Mouse (Mus musculus) ovary, postnatal 36 days (tissue): ENCODE data around the gene Mapk3.

ENCODE experiments used
- DNase-seq: peaks from one replicate; pipeline ENCODE4 v3.0.0; 2022; ENCODE audit warnings: low spot score, mixed read lengths

Mapk3 gene

DNA sequence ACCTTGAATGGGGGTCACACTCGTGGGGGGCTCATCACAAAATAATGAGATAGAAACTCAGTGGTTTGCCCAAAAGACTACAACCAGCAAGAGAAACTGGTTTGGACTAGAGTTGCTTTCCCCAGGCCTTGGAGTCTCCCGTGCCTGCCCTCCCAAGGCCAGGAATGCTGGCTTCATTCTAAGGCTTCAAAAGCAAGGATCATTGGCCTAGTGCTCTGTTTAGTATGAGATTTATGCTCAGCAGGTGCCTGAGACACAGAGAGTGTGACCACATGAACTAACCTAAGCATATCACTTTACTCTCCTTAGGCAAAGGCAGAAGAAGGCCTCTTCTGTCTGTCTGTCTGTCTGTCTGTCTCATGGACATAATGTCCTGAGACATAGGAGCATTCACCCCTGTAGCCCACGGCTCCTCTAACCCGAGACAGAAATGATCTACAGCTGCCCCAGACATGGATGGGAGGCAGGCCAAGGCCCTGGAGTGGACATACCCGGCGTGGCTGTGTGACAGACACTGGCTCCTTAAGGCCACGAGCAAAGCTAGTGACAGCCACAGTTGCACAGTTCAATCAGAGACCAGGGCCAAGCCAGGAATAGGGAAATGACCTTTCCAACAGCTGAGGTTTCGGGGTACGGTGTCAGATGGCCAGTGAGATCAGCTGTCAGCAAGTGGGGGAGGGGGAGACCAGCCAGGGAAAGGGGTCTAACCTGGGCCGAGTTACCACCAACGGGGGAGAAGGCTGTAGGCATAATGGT is 42.9 kb downstream of the Mapk3 start:
- DNase-seq = no peak

DNA sequence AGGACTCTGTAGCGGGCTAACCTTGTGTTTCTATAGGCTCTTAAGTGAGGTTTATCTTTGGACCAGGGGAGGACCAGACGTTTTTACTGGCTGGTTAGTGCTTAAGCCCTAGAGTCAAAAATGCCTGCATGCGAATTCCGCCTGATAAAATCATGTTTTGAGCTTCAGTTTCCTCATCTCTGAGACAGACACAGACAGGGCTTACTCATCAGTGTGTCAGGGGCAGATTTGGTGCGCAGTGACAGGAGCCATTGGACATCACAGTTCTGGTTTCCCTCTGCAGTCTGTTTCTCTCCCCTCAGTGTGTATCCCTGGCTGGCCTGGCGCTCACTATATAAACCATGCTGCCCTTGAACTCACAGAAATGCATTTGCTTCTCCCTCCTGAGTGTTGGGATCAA is 43.8 kb downstream of the Mapk3 start:
- no peak for DNase-seq

DNA sequence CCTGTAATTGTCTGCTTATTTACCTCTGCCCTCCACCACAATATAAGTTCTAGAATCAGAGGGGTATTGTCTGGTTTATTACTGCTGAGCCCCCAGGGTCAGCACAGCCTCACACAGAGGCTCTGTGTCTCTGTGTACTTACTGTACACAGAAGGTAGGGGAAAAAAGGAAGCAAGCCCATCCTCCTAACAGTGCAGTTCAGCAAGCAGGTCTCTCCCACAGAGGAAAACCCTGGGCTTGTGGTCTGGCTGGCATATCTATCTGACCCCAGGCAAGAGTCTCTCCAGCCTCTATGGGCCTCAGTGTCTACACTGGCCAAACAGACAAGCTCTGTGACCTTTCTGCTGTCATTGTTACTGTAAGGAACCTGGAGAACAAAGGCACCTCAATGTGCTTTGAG is 44.4 kb downstream of the Mapk3 start:
- no peak for DNase-seq

DNA sequence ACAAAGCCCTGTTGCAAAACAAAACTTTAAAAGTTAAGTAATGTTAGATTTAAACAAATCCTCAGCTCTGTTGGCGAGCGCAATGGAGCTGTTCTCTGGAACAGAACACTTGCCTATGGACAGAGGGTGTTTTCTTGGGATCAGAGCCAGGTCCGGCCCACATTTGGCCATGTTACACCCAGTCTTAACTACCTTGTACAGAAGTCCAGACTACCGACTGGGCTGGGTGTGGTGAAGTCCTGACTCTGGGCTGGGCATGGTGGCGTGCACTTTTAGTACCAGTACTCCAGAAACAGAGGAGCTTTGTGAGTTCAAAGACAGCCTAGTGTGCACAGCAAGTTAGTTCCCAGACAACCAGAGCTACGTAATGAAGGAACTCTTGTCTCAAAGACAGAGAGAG is 47.6 kb downstream of the Mapk3 start:
- DNase-seq = no peak

DNA sequence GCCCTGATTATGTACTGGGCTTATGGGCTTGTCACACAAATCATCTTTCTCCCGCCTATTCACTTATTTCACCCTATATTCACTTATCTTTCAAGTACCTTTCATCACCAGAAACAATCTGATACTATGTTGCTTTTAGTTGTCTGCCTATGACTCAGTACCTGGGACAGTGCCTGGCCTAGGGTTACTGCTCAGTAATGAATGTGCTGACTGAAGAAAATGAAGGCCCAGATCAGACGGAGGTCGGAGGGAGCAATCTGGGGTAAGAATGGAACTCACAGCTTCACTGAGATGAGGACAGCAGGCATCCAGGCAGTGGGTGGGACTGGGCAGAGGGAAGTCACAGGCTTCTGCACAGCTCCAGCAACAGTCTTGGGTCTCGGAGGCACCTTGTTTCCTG is 48.0 kb downstream of the Mapk3 start:
- no peak for DNase-seq

DNA sequence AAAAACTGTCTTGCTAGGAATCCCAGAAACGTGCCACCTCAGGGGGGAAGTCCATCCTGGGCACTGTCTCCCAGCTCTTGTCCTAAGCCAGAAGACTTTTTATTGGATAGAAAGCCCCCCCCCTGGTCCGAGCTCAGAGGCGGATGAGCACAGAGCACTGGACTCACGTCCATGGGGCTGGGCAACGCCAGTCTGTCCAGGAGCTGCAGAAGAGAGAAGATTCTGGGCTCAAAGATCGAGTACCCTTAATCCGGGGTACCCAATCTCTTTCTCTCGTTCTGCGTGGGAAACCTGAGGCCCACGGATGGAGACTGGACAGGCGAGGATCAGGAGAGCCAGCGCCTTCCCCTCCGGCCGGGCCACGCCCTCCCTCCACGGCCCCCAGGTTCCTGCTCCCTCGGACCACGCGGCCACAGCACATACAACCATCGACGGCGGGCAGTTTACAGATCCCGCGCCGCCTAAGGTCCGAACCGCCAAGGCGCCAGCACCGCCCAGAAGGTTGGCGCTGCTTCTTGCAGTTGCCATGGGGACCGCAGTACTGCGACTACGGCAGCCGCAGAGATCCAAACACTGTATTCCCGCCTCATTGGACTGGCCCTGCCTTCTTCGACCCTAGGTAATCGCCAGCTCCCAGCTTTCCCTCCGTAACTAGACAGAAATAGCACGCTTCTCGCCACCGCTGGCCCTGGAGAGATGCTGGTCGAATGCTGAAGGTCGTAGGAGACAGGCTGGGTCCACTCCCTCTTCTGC is 49.5 kb downstream of the Mapk3 start:
- peak; percentile 87 for DNase-seq

DNA sequence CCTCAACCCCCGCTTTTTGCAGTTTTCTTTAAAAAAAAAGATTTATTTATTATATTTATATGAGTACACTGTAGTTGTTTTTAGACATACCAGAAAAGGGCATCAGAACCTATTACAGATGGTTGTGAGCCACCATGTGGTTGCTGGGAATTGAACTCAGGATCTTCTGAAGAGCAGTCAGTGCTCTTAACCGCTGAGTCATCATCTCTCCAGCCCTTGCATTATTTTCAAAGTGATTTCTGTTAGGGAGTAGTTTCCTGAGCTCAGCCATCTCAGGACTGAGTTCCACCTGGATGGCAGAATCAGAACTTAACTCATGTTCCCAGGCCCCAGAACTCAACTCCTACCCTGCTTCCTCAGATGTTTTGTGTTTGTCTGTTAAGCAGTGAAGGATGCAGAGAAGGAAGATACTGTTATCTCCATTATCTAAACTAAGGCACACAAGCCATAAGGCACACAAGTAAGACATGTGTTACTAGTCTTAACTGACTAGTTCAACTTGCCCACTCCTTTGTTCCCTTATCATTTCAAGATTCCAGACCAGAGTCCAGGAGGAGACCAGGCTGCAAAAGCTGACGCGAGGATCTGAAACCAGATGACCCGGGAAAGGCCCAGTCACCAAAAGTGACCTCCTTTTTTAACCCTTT is 50.4 kb downstream of the Mapk3 start:
- no peak for DNase-seq
